Mouse (Mus musculus): ENCODE measurements around the gene Mylk. TPM values are rescaled to one million over a fixed set of nuclear protein-coding genes. Genes with fewer than 3 reads are reported as not detected.

Gene Mylk
- polyA plus RNA-seq, 1 experiment: 0.23 TPM

DNA sequence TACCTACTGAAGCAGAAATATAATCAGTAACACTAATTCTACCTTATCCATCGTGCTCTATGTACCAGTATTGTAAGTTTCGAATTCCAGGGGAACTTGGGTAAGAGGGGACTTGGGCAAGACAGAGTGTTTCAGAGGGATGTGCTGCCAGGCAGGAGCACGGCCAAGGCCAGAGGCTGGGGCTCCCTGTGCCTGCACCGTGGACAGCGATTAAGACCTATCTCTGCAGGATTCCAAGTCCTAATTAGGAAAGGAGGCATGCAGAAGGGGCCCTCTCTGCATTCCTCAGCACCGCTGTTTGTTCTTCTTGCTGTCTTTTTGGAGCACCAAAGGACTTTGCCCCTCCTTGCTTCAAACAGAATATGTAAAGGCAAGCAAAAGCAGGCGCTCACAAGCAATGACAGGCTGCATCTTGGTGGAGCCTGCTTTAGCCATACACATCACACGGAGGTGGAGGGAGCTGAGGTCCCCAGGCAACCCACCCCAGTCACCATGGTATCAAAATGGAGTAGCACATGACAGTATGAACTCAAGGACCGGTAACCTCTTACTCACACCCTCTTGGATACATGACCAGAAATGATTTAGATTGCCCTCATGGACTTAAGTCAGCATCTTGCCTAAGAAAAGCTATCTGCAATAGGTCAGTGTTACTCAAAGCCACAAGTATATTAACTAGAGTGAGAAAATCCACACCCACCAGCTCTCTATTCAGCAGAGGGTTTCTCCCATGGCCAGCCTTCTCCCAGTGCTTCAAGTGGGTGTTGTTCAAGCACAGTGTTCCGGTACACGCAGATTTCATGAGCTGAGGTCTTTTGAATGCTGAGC is 239.4 kb downstream of the Mylk start:
- TF ChIP-seq MAX (IDR thresholded peaks at IDR 0.05) (no peak), CTCF (IDR thresholded peaks at IDR 0.05; ENCODE audit: control insufficient read depth, insufficient read depth, insufficient read length) (no peak), MYOD1 (IDR thresholded peaks at IDR 0.05; ENCODE audit: control insufficient read depth, insufficient read length, low read depth) (no peak), MYOG (IDR thresholded peaks at IDR 0.05; ENCODE audit: control insufficient read depth, extremely low read depth, insufficient read length) (no peak), USF1 (IDR thresholded peaks at IDR 0.05; ENCODE audit: low read depth) (no peak), FOSL1 (IDR thresholded peaks at IDR 0.05; ENCODE audit: insufficient read depth, low read length, poor library complexity, severe bottlenecking) (no peak), CEBPB (IDR thresholded peaks at IDR 0.05; ENCODE audit: low read depth) (no peak)
- Histone ChIP-seq H3K4me3 (ENCODE audit: insufficient read depth, poor library complexity, severe bottlenecking) (no peak overlapping the region), H3K79me3 (ENCODE audit: low read depth) (no peaks in the 10 kb centered on the region), H3K27me3 (ENCODE audit: control insufficient read depth, insufficient read depth, insufficient read length) (peaks cover 40% of the 10 kb centered on the region), H3ac (ENCODE audit: control insufficient read depth, insufficient read length, low read depth) (no peak overlapping the region), H3K36me3 (ENCODE audit: control insufficient read depth, insufficient read depth) (no peaks in the 10 kb centered on the region), H3K79me2 (ENCODE audit: control insufficient read depth, insufficient read depth) (no peaks in the 10 kb centered on the region)

- Histone ChIP-seq H3K79me3 (ENCODE audit: low read depth) (no peaks in the 10 kb centered on the region), H3K4me3 (ENCODE audit: insufficient read depth, poor library complexity, severe bottlenecking) (no peak overlapping the region), H3ac (ENCODE audit: control insufficient read depth, insufficient read length, low read depth) (no peak overlapping the region), H3K27me3 (ENCODE audit: control insufficient read depth, insufficient read depth, insufficient read length) (peaks cover 45% of the 10 kb centered on the region), H3K79me2 (ENCODE audit: control insufficient read depth, insufficient read depth) (no peaks in the 10 kb centered on the region), H3K36me3 (ENCODE audit: control insufficient read depth, insufficient read depth) (no peaks in the 10 kb centered on the region)
- TF ChIP-seq CEBPB (IDR thresholded peaks at IDR 0.05; ENCODE audit: low read depth) (no peak), MAX (IDR thresholded peaks at IDR 0.05) (no peak), FOSL1 (IDR thresholded peaks at IDR 0.05; ENCODE audit: insufficient read depth, low read length, poor library complexity, severe bottlenecking) (no peak), CTCF (IDR thresholded peaks at IDR 0.05; ENCODE audit: control insufficient read depth, insufficient read depth, insufficient read length) (no peak), USF1 (IDR thresholded peaks at IDR 0.05; ENCODE audit: low read depth) (no peak), MYOD1 (IDR thresholded peaks at IDR 0.05; ENCODE audit: control insufficient read depth, insufficient read length, low read depth) (no peak), MYOG (IDR thresholded peaks at IDR 0.05; ENCODE audit: control insufficient read depth, extremely low read depth, insufficient read length) (no peak)
These were observed 240.0 kb downstream of the Mylk start for GRCm38 (mm10) chr16:34985031-34985346.

DNA sequence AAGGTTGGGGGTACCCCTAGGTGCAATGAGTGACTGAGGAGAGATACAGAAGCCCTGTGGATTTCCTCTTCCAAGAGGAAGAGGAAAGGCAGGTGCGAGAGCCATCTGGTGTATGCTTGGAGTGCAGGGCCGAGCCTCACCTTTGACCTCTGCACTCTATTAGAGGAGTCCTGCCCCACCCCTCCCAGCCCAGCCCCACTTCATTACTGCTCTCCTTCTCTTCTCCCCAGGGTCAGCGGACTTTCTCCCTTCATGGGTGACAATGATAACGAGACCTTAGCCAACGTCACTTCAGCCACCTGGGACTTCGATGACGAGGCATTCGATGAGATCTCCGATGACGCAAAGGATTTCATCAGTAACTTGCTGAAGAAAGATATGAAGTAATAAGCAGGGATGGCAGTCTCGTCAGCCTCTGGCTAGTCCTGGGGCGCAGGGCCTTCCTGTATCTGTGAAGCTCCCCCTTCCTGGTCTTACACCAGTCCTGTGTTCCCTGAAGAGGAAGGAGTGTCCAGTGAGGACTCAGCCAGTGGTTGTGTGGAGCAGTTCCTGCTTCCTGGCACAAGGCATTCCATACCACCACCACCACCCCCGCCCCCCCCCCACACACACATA is 241.3 kb downstream of the Mylk start:
- H3K79me2 ChIP-seq (ENCODE audit: control insufficient read depth, insufficient read depth): no peaks in the 10 kb centered on the region
- H3ac ChIP-seq (ENCODE audit: control insufficient read depth, insufficient read length, low read depth): no peak overlapping the region
- H3K27me3 ChIP-seq (ENCODE audit: control insufficient read depth, insufficient read depth, insufficient read length): peaks cover 44% of the 10 kb centered on the region
- no peak overlapping the region for H3K4me3 ChIP-seq (ENCODE audit: insufficient read depth, poor library complexity, severe bottlenecking)
- no peaks in the 10 kb centered on the region for H3K36me3 ChIP-seq (ENCODE audit: control insufficient read depth, insufficient read depth)
- H3K79me3 ChIP-seq (ENCODE audit: low read depth): no peaks in the 10 kb centered on the region
- TF ChIP-seq MYOD1 (IDR thresholded peaks at IDR 0.05; ENCODE audit: control insufficient read depth, insufficient read length, low read depth): no peak
- no peak for TF ChIP-seq CTCF (IDR thresholded peaks at IDR 0.05; ENCODE audit: control insufficient read depth, insufficient read depth, insufficient read length)
- no peak for TF ChIP-seq MAX (IDR thresholded peaks at IDR 0.05)

GRCm38 (mm10) chr16:34991365-34991764 is 246.4 kb downstream of the Mylk start:
- no peaks in the 10 kb centered on the region for H3K79me2 ChIP-seq (ENCODE audit: control insufficient read depth, insufficient read depth)
- H3K36me3 ChIP-seq (ENCODE audit: control insufficient read depth, insufficient read depth): no peaks in the 10 kb centered on the region
- no peak for TF ChIP-seq MAX (IDR thresholded peaks at IDR 0.05)
- TF ChIP-seq CTCF (IDR thresholded peaks at IDR 0.05; ENCODE audit: control insufficient read depth, insufficient read depth, insufficient read length): no peak
- TF ChIP-seq MYOD1 (IDR thresholded peaks at IDR 0.05; ENCODE audit: control insufficient read depth, insufficient read length, low read depth): no peak
- TF ChIP-seq MYOG (IDR thresholded peaks at IDR 0.05; ENCODE audit: control insufficient read depth, extremely low read depth, insufficient read length): no peak
- no peak for TF ChIP-seq FOSL1 (IDR thresholded peaks at IDR 0.05; ENCODE audit: insufficient read depth, low read length, poor library complexity, severe bottlenecking)
- no peak for TF ChIP-seq CEBPB (IDR thresholded peaks at IDR 0.05; ENCODE audit: low read depth)
- no peak for TF ChIP-seq USF1 (IDR thresholded peaks at IDR 0.05; ENCODE audit: low read depth)
- H3K4me3 ChIP-seq (ENCODE audit: insufficient read depth, poor library complexity, severe bottlenecking): no peak overlapping the region
- H3K27me3 ChIP-seq (ENCODE audit: control insufficient read depth, insufficient read depth, insufficient read length): peaks cover 32% of the 10 kb centered on the region
- H3K79me3 ChIP-seq (ENCODE audit: low read depth): no peaks in the 10 kb centered on the region
- H3ac ChIP-seq (ENCODE audit: control insufficient read depth, insufficient read length, low read depth): no peak overlapping the region

- Histone ChIP-seq H3K27me3 (ENCODE audit: control insufficient read depth, insufficient read depth, insufficient read length) (peaks cover 27% of the 10 kb centered on the region), H3K79me2 (ENCODE audit: control insufficient read depth, insufficient read depth) (no peaks in the 10 kb centered on the region), H3K36me3 (ENCODE audit: control insufficient read depth, insufficient read depth) (no peaks in the 10 kb centered on the region), H3K79me3 (ENCODE audit: low read depth) (no peaks in the 10 kb centered on the region), H3ac (ENCODE audit: control insufficient read depth, insufficient read length, low read depth) (no peak overlapping the region), H3K4me3 (ENCODE audit: insufficient read depth, poor library complexity, severe bottlenecking) (no peak overlapping the region)
- TF ChIP-seq CTCF (IDR thresholded peaks at IDR 0.05; ENCODE audit: control insufficient read depth, insufficient read depth, insufficient read length): no peak
- TF ChIP-seq FOSL1 (IDR thresholded peaks at IDR 0.05; ENCODE audit: insufficient read depth, low read length, poor library complexity, severe bottlenecking): no peak
- no peak for TF ChIP-seq MYOD1 (IDR thresholded peaks at IDR 0.05; ENCODE audit: control insufficient read depth, insufficient read length, low read depth)
- no peak for TF ChIP-seq CEBPB (IDR thresholded peaks at IDR 0.05; ENCODE audit: low read depth)
- no peak for TF ChIP-seq MYOG (IDR thresholded peaks at IDR 0.05; ENCODE audit: control insufficient read depth, extremely low read depth, insufficient read length)
- no peak for TF ChIP-seq USF1 (IDR thresholded peaks at IDR 0.05; ENCODE audit: low read depth)
- TF ChIP-seq MAX (IDR thresholded peaks at IDR 0.05): no peak
These were observed 247.8 kb downstream of the Mylk start for GRCm38 (mm10) chr16:34992854-34993253.
